Mouse (Mus musculus) CD4-positive helper T cell, adult 2 months (primary cell): ENCODE results near the gene A130010J15Rik.

Experiments used
- DNase-seq: peaks from one replicate; pipeline ENCODE4 v3.0.0-alpha.2; 2012; ENCODE audit warnings: low read depth, missing footprints, low spot score

A130010J15Rik gene

GRCm38 (mm10) chr1:193167746-193168145, at the start of gene A130010J15Rik:
A130010J15Rik (plus strand) TSS chr1:193168046.
- no peak for DNase-seq

DNA sequence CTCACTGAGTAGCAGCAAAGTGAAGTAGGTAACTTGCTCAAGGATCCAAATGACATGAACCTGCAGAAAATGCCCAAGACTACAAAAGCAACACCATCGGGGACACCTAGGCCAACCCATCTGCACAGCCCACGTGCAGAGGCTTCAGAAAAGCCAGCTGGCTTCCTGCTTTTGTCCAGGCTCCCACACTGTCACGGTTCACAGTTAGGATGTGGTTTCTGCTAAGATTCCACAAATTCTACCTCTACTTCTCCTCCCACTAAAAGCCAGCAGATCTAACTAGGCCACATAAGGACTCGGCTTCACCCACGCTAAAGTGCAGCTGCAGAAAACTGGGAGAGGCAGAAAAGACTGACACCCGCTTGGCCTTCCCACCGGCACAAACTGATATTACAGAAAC, 45.1 kb upstream of the A130010J15Rik start:
- DNase-seq = no peak

GRCm38 (mm10) chr1:193123290-193123689, 44.6 kb upstream of the A130010J15Rik start:
- no peak for DNase-seq

- no peak for DNase-seq
These were observed 42.0 kb upstream of the A130010J15Rik start for GRCm38 (mm10) chr1:193125835-193126234.

GRCm38 (mm10) chr1:193128055-193128454, 39.8 kb upstream of the A130010J15Rik start:
- DNase-seq = no peak

GRCm38 (mm10) chr1:193129321-193129720, 38.5 kb upstream of the A130010J15Rik start:
- DNase-seq = no peak

DNA sequence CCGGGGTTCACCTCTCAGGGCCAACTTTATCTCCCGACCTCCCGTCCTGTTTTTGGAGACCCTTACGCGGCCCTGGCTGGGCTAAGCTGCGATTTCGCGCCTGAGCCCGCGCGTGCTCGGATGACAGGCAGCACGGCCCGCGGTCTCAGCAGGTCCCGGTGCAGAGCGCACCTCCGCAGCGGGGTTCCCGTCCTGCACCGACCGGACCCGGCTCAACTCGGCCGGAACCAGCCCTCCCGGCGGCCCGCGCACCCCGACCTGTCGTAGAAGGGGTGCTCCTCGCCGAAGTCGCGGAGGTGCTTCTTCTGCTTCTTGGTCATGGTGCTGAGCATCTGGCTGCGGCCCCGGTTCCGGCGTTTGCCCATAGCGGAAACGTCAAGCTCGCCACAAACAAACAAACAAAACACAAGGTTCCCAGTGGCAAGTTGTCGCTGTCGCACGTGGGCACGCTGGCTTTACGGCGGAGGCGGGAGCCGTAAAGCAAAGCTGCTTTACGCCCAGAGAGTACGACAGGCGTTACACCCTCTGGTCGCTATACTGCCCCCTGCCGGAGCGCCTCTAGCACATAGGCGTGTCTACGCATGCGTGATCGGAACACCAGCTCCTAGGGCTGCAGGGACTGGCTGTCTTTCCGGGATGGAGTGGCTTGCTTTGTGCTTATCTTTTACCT, 37.9 kb upstream of the A130010J15Rik start, which contains the start of gene Diexf:
Gene Diexf, minus strand, starts transcription at position 487 of the 670 bp plus-strand sequence.
- DNase-seq = peak; percentile 97

GRCm38 (mm10) chr1:193130456-193130825, 37.4 kb upstream of the A130010J15Rik start:
- no peak for DNase-seq

- peak; percentile 45 for DNase-seq
These were observed 37.0 kb upstream of the A130010J15Rik start for GRCm38 (mm10) chr1:193130839-193131238.

- no peak for DNase-seq
These were observed 36.4 kb upstream of the A130010J15Rik start for GRCm38 (mm10) chr1:193131311-193131948.

- no peak for DNase-seq
These were observed 35.5 kb upstream of the A130010J15Rik start for GRCm38 (mm10) chr1:193132385-193132784.

GRCm38 (mm10) chr1:193133726-193134125, 34.1 kb upstream of the A130010J15Rik start:
- DNase-seq = no peak

DNA sequence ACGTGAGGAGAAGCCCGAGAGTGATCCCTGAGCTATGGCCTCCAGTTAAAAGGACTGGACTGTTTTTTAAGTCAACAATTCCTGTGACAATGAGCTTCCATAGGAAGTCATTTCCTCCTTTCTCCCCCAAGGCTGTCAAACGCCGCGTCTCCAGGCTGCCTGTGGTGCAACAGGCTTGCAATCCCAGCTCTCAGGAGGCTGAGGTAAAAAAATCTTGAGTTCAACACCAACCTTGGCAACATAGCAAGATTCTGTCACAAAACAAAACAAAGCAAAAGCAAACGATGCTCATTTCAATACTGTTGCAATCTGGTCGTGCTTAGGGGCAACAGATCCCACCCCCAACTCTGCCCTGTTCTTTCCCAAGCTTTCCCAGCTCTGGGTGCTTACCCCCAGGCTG, 29.8 kb upstream of the A130010J15Rik start:
- no peak for DNase-seq

DNA sequence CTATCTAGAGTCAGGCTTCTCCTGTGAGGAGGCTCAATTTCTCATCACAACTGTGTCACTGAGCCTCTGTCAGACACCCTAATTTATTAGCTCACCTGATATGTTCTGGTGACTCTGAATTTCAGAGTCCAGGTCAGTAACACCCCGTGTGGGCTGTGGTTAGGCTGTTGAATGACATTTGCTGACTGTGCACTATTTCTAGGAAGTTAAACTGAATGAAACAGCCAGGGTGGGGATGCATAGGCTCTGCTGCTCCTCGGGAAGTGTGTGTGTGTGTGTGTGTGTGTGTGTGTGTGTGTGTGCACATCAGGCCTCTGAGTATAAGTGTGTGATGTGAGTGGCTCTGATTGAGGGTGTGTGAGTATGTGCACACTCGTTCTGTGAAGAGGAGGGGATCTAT, 29.2 kb upstream of the A130010J15Rik start:
- no peak for DNase-seq

DNA sequence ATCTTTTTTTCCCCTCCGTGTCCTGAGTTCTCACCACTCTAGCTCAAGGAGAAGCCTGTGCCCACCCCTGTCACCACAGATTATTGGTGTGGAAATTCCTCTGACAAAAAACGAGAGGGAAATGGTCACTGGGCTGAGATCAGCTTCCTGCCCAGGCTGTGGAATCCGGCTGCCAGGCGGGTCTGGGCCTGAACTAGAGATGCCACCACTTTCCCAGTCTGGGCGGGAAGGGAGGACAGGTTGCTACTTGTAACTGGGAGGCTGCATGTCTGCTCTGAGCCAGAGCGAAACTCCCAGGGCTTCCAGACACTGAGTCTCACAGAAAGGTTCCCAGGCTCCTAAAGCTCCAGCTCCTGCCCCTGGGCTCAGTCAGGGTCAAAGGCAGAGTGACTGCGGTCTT, 26.7 kb upstream of the A130010J15Rik start:
- DNase-seq = no peak

GRCm38 (mm10) chr1:193142517-193143062, 25.3 kb upstream of the A130010J15Rik start:
- DNase-seq = no peak

- DNase-seq = no peak
These were observed 23.3 kb upstream of the A130010J15Rik start for GRCm38 (mm10) chr1:193144516-193144915.

DNA sequence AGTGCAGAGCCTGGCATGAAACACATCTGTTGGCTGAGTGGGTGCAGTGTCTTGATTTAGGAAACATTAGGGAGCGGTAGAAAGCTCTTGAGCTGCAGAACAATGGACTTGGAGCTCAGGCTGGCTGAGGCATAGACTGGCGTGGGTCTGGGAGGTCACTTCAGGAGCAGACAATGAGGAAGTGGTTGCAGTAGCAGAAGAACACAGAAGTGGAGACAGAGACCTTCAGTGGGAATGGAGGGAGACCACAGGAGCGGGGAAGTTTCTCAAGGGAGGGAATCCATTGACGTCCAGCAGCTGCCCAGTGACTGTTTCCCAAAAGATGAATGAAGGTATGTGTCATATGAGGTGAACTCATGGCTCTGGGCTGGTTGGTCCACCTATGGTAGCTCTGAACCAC, 22.7 kb upstream of the A130010J15Rik start:
- no peak for DNase-seq

GRCm38 (mm10) chr1:193146416-193146815, 21.4 kb upstream of the A130010J15Rik start:
- peak; percentile 47 for DNase-seq

DNA sequence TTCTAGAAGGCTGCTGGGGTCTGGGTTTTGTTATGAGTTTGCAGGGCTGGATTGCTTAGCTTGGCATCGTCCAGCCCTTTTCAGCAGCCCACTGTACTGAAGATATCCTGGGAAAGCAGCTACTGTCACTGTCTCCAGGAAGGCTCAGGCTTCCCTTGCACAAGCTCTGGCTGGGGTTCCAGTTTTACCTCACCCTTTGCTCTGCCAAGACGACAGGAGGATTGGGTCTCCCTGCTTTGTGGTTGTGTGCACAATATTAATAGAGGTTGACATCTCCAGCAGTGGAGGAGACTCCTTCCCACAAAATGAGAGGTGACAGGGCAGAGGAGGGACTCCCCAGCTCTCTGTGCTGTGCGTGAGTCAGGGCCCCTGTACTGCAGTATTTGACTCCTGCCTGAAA, 18.6 kb upstream of the A130010J15Rik start:
- DNase-seq = no peak

- DNase-seq = no peak
These were observed 16.7 kb upstream of the A130010J15Rik start for GRCm38 (mm10) chr1:193151134-193151533.

- DNase-seq = peak; percentile 77
These were observed 15.0 kb upstream of the A130010J15Rik start, which contains the start of gene Irf6 for GRCm38 (mm10) chr1:193152872-193153271. Irf6 (plus strand) TSS chr1:193153111.

GRCm38 (mm10) chr1:193153561-193153960, 14.3 kb upstream of the A130010J15Rik start:
- DNase-seq = no peak
